Mouse (Mus musculus) ES-E14 (cell line): ENCODE results near the gene Dse.

ENCODE experiments used
- CHD2 ChIP-seq: IDR thresholded peaks from 2 replicates; pipeline ENCODE4 v1.6.1; 2014; ENCODE audit warnings: mild to moderate bottlenecking, low read depth, low read length, inconsistent platforms
- ZC3H11A ChIP-seq: IDR thresholded peaks from 2 replicates; pipeline ENCODE4 v1.6.1; 2012; ENCODE audit warnings: low read depth, mild to moderate bottlenecking, inconsistent platforms, low read length, borderline replicate concordance

DNA sequence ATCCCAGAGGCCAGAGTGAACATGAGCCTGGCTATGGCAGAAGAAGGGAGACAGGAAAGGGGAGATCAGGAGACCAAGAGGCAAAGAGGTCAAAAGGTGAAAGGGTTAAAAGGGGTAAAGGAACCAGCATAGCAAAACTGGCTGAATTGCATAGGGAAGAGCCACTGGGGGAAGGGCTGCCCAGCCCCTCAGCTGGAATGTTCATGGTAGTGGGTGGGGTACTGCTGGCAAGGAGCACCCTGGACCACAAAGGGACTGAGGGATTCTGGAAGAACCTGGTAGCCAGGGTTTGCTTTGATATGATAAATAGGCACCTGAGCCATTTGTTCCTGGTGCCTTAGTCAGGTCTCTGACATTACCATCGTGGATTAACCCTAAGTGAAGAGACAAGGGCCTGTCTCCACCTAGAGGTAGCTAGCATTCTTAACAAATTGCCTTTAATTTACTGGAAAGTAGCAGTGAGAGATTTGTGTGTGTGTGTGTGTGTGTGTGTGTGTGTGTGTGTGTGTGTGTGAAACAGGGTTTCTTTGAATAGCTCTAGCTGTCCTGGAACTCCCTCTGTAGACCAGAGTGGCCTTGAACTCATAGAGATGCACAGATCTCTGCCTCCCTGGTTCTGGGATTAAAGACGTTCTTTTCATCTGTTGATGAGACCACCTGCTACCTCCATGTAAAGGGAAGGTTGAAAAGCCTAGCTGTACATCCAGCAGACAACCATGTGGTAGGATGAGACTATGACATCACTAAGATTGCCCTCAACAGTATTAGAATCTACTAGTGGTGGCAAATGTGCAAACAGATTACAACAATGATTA lies 26.6 kb upstream of the Dse start:
- TF ChIP-seq CHD2 (peak; percentile 80), ZC3H11A (0 out of 2 replicates have a peak, but pooled peaks have one; percentile 16)
